Mouse (Mus musculus) forebrain, embryonic 14.5 days (tissue): ENCODE results near the gene Palld. TPM values are rescaled to one million over a fixed set of nuclear protein-coding genes. Genes with fewer than 3 reads are reported as not detected.

ENCODE experiments used
- ATAC-seq: fragments of 200-750 bp; cut with Nextera tagmentation; 2 replicates; pipeline ENCODE4 v1.8.0; 2017; ENCODE audit warnings: mild to moderate bottlenecking, moderate library complexity
- DNase-seq: peaks from one replicate; pipeline ENCODE4 v3.0.0-alpha.2; 2015; ENCODE audit warnings: low spot score
- H3K27ac ChIP-seq: fragments of 300-500 bp; sonication (generic); 2 replicates; pipeline ENCODE4 v1.5.1; 2014; ENCODE audit warnings: low read depth, mild to moderate bottlenecking, control low read depth, low read length, moderate library complexity
- H3K27me3 ChIP-seq: fragments of 300-500 bp; sonication (generic); replicated peaks from 2 replicates; pipeline ENCODE4 v1.6.1; 2014; ENCODE audit warnings: low read length, control low read depth, mixed read lengths; ENCODE audit not compliant: control insufficient read depth, insufficient read depth
- H3K36me3 ChIP-seq: fragments of 300-500 bp; sonication (generic); 2 replicates; pipeline ENCODE4 v1.6.1; 2014; ENCODE audit warnings: low read length, control low read depth; ENCODE audit not compliant: control insufficient read depth, insufficient read depth
- H3K4me1 ChIP-seq: fragments of 300-500 bp; sonication (generic); 2 replicates; pipeline ENCODE4 v1.6.1; 2014; ENCODE audit warnings: antibody characterized with exemption, low read length, control low read depth; ENCODE audit not compliant: control insufficient read depth, insufficient read depth
- H3K4me2 ChIP-seq: fragments of 300-500 bp; sonication (generic); 2 replicates; pipeline ENCODE4 v1.6.1; 2014; ENCODE audit warnings: mild to moderate bottlenecking, control low read depth, low read length
- H3K4me3 ChIP-seq: fragments of 300-500 bp; sonication (generic); 2 replicates; pipeline ENCODE4 v1.5.1; 2014; ENCODE audit warnings: low read depth, low read length, control low read depth
- H3K9ac ChIP-seq: fragments of 300-500 bp; sonication (generic); 2 replicates; pipeline ENCODE4 v1.6.1; 2014; ENCODE audit warnings: mild to moderate bottlenecking, low read length, control low read depth, moderate library complexity
- H3K9me3 ChIP-seq: fragments of 300-500 bp; sonication (generic); replicated peaks from 2 replicates; pipeline ENCODE4 v1.6.1; 2016; ENCODE audit warnings: low read length, control low read depth, mixed read lengths; ENCODE audit not compliant: control insufficient read depth
- WGBS: fragments of 180-500 bp; shearing (Covaris S2); extraction: QIAGEN DNeasy Blood & Tissue Kit; methylation state at CpG from one replicate; pipeline ENCODE4 v1.1.7; 2014; 5-methylcytosine and 5-hydroxymethylcytosine counted together
- polyA plus RNA-seq: library from polyadenylated mRNA; unstranded; fragments of >200 nt; fragmentation: Nextera tagmentation; extraction: Ambion mirVana; gene quantifications from 2 replicates; pipeline ENCODE4 v1.2.1, GENCODE M21; 2014

The Palld gene
- polyA plus RNA-seq, 1 experiment from 2014 or later: 15.9 TPM

GRCm38 (mm10) chr8:61535472-61535871 is 367.0 kb downstream of the Palld start:
- Histone ChIP-seq H3K27ac (no peak overlapping the region), H3K9me3 (no peaks in the 10 kb centered on the region), H3K4me2 (no peak overlapping the region), H3K4me3 (no peak overlapping the region), H3K4me1 (no peaks in the 10 kb centered on the region), H3K27me3 (no peaks in the 10 kb centered on the region), H3K9ac (no peak overlapping the region), H3K36me3 (peaks cover 30% of the 10 kb centered on the region)
- WGBS: 76% methylated on average over 11 of the region's 11 CpGs
- no peak for DNase-seq
- no peak for ATAC-seq

DNA sequence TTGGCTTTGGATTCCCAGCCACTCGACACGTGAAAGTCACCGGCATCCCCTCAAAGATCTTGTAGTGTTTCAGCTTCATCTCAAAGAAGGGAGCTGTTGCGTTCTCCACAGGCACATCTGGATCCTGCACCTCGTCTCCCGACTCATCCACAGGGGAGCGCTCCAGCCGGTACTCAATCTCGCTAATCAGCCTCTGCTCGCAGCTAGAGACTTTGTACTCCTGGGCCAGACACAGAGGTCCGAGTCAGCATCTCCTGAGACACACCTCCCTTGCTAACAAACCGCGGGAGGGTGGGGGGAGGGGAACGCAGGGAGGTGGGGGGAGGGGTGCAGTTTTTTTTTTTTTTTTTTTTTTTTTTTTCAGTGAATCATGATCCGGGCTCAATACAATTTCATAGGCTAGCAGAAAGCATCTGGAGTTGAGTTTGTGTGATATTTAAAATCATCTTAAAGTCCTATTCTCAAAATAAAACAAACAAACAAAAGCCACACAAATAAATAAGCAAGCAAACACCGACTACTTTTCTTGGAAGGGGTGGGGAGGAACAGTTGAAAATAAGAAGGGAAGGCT is 369.0 kb downstream of the Palld start:
- H3K27me3 ChIP-seq: no peaks in the 10 kb centered on the region
- no peaks in the 10 kb centered on the region for H3K4me1 ChIP-seq
- no peak overlapping the region for H3K4me2 ChIP-seq
- H3K27ac ChIP-seq: no peak overlapping the region
- H3K36me3 ChIP-seq: peaks cover 29% of the 10 kb centered on the region
- DNase-seq (no peak), ATAC-seq (no peak)
- H3K4me3 ChIP-seq: no peak overlapping the region
- H3K9ac ChIP-seq: no peak overlapping the region
- no peaks in the 10 kb centered on the region for H3K9me3 ChIP-seq
- 56% methylated on average over 16 of the region's 16 CpGs for WGBS

- no peak for ATAC-seq
- H3K36me3 ChIP-seq: peaks cover 25% of the 10 kb centered on the region
- no peak overlapping the region for H3K4me3 ChIP-seq
- no peaks in the 10 kb centered on the region for H3K4me1 ChIP-seq
- no peak overlapping the region for H3K9ac ChIP-seq
- H3K4me2 ChIP-seq: no peak overlapping the region
- no peaks in the 10 kb centered on the region for H3K9me3 ChIP-seq
- H3K27me3 ChIP-seq: no peaks in the 10 kb centered on the region
- no peak overlapping the region for H3K27ac ChIP-seq
- 91% methylated on average over 5 of the region's 5 CpGs for WGBS
- DNase-seq: no peak
Observed at GRCm38 (mm10) chr8:61532831-61533230, 369.7 kb downstream of the Palld start.

DNA sequence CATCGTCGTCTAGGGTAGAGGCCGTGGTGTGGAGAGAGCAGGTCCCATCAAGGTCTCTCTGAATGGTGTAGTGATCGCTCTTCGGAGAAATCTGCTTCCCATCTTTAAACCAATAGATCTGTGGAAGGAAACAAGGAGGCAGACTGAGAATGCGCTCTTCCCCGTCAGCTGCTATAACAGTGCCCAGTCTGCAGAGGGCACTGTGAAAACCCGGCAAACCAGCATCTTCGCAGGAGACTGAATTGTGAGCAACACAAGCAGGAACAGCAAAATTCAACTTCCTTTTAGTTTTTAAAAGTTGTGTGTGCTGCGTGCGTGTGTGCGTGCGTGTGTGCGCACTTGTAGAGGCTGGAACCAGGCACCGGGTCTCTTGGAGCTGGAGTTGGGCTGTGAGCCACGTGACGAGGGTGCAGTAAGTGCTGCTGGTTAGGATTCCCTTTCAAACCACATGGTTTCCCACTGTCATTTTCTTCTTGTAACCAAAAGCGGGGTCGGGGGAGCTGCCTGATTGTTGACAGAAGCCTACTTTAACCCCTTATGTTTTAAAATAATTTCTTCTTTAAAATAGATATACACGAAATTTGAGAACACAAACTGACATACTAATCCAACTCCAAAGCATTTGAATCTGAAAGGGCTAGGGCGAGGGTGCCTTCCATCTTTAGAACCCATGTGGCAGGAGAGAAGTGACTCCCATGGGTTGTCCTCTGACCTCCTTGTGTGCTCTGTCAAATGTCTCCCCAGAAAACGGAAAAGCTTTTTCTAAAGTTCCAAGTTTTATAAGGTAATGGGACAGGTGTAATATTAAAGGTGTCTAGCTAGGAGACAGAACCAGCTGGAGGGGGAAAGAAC is 370.3 kb downstream of the Palld start:
- peaks cover 25% of the 10 kb centered on the region for H3K36me3 ChIP-seq
- H3K4me1 ChIP-seq: no peaks in the 10 kb centered on the region
- H3K4me2 ChIP-seq: no peak overlapping the region
- no peak overlapping the region for H3K27ac ChIP-seq
- H3K4me3 ChIP-seq: no peak overlapping the region
- no peak overlapping the region for H3K9ac ChIP-seq
- H3K9me3 ChIP-seq: no peaks in the 10 kb centered on the region
- DNase-seq (no peak), ATAC-seq (no peak)
- no peaks in the 10 kb centered on the region for H3K27me3 ChIP-seq
- whole genome bisulfite sequencing: 77% methylated on average over 22 of the region's 22 CpGs

- no peaks in the 10 kb centered on the region for H3K4me1 ChIP-seq
- DNase-seq: no peak
Observed at GRCm38 (mm10) chr8:61528642-61529041, 373.8 kb downstream of the Palld start.

GRCm38 (mm10) chr8:61528197-61528596 is 374.3 kb downstream of the Palld start:
- Histone ChIP-seq H3K9ac (no peak overlapping the region), H3K4me1 (no peaks in the 10 kb centered on the region), H3K4me3 (no peak overlapping the region), H3K9me3 (no peaks in the 10 kb centered on the region), H3K27me3 (no peaks in the 10 kb centered on the region), H3K4me2 (no peak overlapping the region), H3K27ac (no peak overlapping the region), H3K36me3 (peaks cover 24% of the 10 kb centered on the region)
- DNase-seq (no peak), ATAC-seq (no peak)
- WGBS: 91% methylated on average over 9 of the region's 9 CpGs

More at GRCm38 (mm10) chr8:61528642-61529041, 373.8 kb downstream of the Palld start:
- no peak overlapping the region for H3K4me3 ChIP-seq
- no peak overlapping the region for H3K27ac ChIP-seq
- WGBS: 73% methylated on average over 6 of the region's 6 CpGs
- H3K36me3 ChIP-seq: peaks cover 24% of the 10 kb centered on the region
- no peaks in the 10 kb centered on the region for H3K27me3 ChIP-seq
- no peak overlapping the region for H3K4me2 ChIP-seq
- H3K9me3 ChIP-seq: no peaks in the 10 kb centered on the region
- no peak for ATAC-seq
- H3K9ac ChIP-seq: no peak overlapping the region

- Histone ChIP-seq H3K9ac (no peak overlapping the region), H3K36me3 (peaks cover 25% of the 10 kb centered on the region), H3K27ac (no peak overlapping the region), H3K4me1 (no peaks in the 10 kb centered on the region), H3K4me3 (no peak overlapping the region), H3K9me3 (no peaks in the 10 kb centered on the region), H3K27me3 (no peaks in the 10 kb centered on the region), H3K4me2 (no peak overlapping the region)
- ATAC-seq (no peak), DNase-seq (no peak)
- WGBS: 85% methylated on average over 14 of the region's 14 CpGs
Observed at GRCm38 (mm10) chr8:61527037-61527436, 375.5 kb downstream of the Palld start.

DNA sequence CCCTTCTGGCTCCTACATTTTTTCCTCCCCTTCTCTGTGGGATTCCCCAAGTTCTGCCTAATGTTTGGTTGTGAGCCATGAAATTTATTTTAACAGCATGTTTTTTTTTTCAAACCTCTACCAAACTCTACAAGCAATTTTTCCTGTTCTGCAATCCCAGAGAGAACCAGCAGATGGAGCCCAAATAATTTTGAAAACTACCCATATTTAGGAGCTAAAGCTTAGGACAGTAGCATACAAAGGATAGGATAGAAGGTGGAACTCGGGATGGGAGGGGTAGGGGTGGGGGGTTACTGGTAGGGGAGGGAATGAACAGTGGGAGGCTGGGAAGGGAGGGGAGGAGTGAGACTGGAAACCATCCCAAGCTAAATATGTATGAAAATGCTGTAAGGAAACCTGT is 380.4 kb downstream of the Palld start:
- no peaks in the 10 kb centered on the region for H3K9me3 ChIP-seq
- H3K4me3 ChIP-seq: no peak overlapping the region
- peaks cover 17% of the 10 kb centered on the region for H3K36me3 ChIP-seq
- H3K27ac ChIP-seq: no peak overlapping the region
- no peak overlapping the region for H3K4me2 ChIP-seq
- H3K27me3 ChIP-seq: no peaks in the 10 kb centered on the region
- peak; percentile 62 for DNase-seq
- 11% methylated on average over 1 of the region's 1 CpGs for WGBS
- no peaks in the 10 kb centered on the region for H3K4me1 ChIP-seq
- no peak overlapping the region for H3K9ac ChIP-seq
- no peak for ATAC-seq

DNA sequence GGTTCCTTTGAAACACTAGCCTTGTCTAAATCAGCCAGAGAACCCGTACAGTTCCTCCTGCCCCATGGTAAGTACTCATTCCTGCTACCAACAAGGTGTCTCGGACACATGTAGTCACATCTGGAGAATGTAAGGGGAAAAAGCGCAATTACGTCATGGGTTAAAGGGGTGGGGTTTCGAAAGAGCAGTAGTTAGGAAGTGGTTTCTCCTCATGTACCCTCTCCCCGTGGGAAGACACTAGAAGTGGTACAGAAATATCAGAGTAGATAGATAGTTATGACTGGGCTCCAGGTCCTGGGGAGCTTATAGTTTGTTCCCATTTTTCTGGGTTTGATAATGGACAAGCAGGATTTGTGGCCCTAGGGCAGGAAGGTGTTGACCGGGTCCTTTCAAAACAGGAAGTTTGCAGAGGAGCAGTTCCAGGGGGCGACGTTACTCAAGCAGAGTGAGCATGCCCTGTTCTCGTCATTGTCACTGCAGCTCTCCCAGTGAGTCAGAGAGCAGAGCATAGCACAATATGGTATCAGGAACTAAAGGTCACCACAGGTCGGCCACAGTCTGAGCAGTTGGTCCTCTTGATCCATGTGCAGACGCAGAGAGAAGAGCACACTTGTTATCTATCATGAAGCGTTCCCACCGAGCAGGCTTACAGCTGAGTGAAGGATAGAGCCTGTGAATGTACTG is 384.8 kb downstream of the Palld start:
- Histone ChIP-seq H3K4me1 (peaks cover 17% of the 10 kb centered on the region), H3K27me3 (no peaks in the 10 kb centered on the region), H3K4me3 (no peak overlapping the region), H3K9me3 (no peaks in the 10 kb centered on the region), H3K36me3 (peaks cover 3% of the 10 kb centered on the region; the same call in 1 of the 2 replicates), H3K27ac (no peak overlapping the region), H3K4me2 (no peak overlapping the region), H3K9ac (no peak overlapping the region)
- ATAC-seq (no peak), DNase-seq (no peak)
- WGBS: 83% methylated on average over 14 of the region's 14 CpGs
